Mouse (Mus musculus) adrenal gland, adult 2 months (tissue): ENCODE measurements at regions not wholly inside any gene's neighbourhood (a gene's known extent, or its start where the extent isn't known, plus 50 kb on each side); places are given as distances from the start of the nearest gene placed in this dataset.

ENCODE experiments used
- DNase-seq: peaks from one replicate; pipeline ENCODE4 v3.0.0; 2021

DNA sequence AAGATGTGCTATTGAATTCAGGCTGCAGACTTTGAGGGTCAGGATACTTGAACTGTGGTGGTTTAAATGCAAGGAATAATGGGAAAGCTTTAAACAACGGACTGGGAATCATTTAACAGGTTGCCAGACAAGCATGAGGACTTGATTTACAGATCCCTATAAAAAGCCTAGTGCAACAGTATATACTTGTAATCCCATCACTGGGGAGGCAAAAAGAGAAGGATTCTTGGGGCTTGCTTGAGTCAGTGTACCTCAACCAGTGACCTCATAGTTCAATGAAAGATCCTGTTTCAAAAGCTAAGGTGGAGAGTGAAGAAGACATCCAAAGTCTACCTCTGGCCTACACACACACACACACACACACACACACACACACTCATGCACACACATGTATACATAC is 99.8 kb downstream of the Lrrn1 start:
- no peak for DNase-seq

DNA sequence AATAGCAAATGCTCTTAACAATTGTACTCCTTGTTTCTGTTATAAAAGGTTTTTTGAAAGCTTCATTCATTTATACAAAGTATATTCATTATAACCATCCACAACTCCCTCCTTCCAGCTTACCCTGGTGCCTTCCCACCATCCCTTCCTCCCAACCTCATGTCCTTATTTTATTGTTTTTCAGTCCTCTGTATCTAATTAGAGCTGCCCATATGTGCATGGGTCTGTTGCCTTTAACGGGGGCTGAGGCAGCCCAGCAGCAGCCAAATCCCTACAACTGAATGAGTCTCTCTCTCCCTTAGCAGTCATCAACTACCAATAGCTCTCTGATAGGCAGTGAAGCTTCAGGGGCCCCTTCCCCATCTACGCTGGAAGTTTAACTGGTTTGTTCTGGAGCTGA is 116.2 kb downstream of the Lrrn1 start:
- no peak for DNase-seq

DNA sequence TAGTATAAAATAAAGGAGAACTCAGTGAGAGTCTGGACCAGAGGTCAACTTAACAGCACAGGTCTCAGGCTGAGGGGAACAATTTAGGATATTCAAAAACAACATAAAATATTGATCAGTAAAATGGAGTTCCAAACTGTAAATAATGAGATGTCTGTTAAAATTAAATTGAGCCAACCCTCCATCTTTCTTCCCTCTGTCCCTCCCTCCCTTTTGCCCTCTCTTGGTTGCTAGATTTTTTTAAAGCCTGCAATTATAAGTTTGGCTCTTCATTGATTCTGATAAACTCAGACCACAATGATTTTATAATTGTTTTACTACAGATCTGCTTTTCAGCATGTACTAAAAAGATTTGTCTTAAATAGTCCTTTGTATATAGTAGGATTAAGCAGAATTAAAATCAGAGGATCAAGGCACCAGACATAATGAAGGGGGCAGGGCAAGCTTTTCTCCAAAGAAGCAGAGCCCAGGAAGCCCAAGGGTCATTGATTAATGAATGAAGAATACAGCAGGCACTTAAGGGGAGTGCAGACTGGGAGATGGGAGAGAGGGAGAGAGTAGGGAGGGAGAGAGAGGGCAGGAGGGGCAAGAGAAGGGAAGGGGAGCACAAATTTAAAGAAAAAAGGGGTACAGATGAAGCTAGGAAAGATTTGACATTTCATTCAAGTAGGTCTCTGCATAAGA is 124.4 kb downstream of the Lrrn1 start:
- no peak for DNase-seq

DNA sequence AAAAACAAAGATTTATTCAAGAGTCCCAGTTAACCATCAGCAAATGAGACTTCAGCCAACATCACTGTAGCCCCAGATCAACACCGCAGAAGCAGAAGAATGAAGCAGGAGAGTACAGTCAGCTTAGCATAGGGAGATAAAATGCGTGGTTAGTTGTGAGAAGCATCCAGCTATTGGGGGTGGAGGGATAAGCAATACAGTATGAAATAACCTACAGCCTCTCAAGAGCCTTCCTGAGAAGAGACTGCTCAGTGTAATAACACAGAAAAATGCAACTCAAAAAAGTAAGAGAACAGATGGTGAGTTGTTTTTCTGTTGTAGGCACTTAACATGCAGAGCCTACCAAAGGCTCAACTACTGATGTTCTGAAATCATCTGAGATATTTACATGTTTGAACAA is 128.2 kb downstream of the Lrrn1 start:
- no peak for DNase-seq

DNA sequence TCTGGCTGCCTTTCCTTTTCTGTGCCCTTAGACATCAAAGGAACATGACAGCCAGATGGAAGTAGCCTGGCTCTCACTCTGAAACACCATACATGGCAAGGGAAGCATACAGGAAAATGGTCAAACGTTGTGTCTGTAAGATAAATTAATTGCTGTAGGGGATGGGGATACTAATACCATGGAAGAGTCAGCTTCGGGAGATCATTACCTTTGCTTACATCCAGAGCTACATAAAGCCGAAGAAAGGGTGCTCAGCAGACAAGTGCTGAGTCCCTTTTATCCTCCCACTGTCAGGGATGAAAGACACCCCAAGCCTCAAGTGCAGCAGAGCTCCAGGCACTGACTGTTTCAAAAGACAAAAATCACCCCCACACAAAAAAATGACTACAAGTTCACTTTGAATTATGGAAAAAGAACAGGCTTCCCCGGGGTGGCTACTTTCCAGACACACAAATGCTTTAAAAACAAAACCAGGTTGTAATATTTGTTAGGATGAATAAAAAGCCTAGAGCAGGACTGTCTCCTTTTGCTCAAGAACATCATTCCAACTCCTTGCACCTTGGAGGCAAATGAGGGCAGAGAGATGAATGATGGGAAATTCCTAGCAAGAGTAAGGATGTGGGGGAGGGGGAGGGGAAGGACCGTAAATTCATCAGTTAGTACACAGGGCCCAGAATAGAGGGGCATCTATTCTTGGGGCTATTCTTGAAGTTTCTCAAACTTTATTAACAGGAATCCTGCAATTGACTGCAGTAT is 131.6 kb downstream of the Lrrn1 start:
- no peak for DNase-seq

DNA sequence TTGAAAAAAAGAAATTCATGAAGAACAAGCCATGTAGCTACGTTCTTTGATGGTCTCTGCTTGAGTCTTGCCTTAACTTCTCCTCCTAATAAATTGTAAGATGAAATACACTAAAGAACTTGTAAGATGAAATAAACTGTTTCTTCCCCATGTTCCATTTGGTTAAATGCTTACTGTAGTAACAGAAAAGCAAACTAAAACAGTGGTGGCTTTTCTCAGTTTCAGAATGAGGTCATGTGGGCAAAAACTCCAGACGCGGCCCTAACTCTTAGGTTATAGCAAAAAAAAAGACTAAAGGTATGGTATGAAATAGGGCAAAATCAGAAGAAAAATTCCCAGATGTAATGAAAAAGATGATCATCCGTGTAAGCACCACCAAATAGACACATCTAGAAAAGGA is 169.7 kb downstream of the Lrrn1 start:
- DNase-seq: no peak

DNA sequence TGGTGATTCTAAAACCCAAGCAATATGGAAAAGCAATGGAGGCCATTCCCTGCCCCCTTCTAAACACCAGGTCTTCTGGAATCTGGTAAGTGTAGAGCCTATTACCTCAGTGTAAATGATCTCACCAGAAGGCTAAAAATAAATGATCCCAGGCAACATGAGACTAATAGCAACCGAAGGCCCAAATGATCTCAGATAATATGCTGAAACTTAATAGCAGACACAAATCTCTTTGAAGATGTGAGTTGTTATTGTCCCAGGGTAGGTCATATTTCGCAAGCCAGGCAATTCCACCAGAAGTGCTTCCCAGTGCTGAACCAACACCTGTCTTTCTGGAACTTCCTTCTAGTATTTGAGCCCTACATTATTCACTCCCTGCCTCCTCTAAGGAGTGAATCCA is 178.6 kb downstream of the Lrrn1 start:
- no peak for DNase-seq

DNA sequence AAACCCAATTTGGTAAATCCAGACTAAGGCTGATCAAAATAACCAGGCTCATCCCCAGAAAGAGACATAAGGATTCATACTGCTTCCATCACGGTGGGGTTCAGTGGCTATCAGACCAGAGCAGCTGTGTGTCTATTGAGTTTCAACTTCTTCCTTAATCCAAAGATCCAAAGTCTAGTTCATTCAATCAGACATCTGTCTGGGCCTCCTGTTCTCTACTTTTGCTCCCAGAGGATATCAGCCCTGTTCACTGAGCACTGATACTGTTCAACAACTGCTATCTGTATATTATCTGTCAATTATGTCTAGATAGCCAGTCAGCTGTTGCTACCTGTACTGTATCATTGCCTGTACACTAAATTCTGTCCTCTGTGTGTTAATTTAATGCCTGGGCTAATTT is 179.0 kb downstream of the Lrrn1 start:
- DNase-seq: no peak

DNA sequence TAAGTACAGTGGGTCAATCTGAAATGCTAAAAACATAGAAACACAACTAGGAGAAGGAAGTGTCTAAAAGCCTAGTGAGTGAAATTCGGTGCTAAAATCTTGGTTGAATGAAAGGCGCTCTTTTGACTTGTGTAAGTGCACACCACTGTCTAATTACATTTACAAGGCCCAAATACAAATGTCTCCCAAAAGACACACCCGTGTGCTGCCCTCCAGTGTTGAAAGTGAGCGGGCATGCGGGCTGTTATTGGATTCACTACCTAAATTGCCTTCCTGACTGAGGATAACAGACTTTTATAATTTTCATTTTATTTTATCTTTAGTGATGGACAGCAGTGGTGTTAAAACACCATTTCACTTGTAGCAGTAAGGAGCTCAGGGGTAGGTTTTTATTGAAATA is 180.8 kb downstream of the Lrrn1 start:
- DNase-seq: no peak

DNA sequence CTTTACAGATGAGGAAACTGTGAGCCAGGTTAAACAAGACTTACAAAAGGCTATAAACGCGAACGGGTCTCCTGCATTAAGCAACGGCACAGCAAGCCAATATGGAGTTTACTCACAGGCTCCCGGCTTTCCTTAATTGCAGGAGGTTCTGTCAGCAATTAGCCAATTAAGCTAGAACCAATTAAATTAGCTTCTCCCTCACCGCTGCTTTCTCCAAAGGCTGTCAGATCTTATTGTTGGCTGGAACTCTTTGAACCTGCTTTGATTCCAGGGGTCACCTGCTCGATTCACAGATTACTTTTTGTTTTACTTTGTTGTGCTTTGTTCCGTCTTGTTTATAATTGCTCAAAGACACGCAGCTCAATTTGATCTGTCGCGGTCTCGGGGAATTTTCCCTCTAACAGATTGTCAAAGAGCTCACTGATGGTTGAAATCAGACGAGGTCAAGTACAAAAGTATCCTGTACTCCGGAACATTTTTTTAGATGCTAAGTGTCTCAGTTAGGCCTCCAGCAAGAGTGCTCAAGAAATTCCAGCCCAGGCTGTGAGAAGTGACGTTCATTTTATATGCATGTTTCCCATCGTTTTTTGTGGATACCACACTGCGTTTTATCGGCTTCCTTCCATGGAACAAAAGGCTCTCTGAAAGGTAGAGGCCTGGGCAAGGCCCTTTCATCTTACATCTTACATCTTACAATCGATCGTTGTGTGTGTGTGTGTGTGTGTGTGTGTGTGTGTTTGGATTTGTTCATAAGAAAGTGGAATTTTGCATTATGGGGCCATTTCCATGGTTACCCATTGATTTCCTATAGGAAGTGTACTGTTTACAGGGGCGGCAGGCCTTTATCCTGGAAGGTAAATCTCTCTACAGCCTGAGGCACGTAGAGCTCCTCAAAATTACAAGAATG is 181.9 kb downstream of the Lrrn1 start:
- no peak for DNase-seq

DNA sequence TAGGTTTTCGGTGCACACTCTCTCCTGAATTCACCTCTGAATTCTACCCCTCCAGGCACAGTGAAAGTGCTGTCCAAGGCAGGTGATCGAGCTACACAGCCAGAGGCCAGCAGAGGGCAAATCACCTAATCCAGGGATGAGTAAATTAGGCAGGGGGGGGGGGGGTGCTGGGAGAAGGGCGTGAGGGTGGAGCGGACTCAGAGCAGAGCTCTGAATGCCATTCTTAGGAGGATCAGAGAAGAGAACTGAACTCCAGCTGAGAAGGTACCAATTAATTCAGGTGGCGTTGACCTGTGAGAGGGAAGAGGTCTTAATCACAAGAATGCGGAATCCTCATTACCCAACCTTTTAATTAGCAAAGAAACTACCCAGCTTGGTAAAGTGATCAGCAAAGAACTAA is 183.5 kb downstream of the Lrrn1 start:
- DNase-seq: no peak

DNA sequence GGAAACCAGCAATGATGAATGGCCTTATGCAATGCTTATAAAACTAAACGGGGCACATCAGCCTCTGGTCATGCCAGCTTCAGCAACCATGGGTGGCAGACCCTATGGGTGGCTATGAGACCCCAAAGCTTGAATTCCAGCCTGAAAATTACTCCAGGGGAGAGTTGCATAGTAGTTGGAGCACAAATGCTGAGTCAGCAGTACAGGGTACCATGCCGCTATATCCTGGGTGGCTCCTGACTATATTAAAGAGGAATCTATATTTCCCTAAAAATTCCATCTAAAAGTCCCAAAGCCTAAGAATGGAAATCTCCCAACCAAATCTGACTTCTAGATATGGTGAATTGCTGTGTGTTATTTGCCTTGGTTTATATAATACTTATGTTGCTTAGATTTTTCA is 187.6 kb downstream of the Lrrn1 start:
- DNase-seq: no peak

DNA sequence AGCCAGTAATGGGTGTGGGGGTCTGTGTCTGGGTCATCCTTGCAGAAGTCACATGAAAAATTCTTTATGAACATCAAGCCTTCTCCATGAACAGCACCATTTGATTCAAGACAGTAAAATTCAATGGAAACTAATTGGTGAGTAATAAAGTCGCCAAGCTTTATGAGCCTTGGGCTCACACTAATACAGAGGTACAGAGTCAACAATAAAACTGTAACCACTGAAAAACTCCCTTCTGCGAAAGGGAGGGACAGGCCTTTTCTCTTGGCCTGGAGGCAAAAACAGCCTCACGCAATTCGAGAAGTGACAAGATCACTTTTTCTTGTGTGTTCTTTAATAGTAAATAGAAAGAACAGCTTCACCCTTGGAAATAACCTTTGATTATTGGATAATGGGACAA is 200.7 kb downstream of the Lrrn1 start:
- DNase-seq: no peak

DNA sequence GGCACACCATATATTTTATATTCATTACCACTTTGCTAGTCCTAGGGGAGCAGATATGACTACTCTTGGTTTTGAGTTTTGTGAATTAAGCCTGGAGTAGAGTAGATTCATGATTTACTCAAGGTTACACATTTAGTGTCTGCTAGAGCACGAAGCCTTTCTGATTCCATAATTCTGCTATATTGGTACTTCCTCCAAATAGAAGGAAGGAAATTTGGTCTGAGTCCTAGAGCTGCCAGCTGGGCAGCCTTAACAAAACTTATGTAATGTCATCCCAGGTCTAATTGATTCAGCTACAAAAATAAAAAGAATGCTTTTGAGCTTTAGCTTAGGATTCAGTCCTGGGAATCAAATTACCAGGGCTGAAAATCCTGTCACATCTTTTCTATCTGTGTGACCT is 205.2 kb downstream of the Lrrn1 start:
- no peak for DNase-seq

DNA sequence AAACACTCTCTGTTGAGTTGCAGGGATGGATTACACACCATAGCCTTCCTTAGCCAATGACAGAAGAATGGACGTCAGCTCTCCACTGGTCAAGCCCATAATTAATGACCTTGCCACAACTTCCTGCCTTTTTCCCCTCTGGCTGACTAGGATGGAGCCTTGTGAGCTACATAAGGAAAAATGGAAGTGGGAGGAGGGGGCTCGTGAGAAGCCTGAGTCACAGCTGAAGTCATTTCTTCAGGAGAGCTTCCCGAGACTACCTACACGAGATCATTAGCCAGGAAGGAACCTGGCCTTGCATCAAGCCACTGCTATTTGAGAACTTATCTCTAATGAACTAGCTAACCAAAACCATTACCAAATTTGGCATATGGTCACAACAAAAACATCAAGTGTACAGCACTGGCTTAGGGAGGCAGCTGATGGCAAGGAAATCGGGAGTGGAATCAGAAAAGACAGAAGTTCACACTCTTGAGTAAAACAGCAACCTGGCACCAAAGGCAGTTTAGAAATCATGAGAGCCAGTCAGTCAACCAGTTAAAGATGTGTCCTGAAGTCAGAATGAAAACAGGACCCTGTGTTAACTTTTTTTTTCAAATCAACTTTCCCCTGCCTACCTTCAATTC is 219.7 kb downstream of the Lrrn1 start:
- no peak for DNase-seq

DNA sequence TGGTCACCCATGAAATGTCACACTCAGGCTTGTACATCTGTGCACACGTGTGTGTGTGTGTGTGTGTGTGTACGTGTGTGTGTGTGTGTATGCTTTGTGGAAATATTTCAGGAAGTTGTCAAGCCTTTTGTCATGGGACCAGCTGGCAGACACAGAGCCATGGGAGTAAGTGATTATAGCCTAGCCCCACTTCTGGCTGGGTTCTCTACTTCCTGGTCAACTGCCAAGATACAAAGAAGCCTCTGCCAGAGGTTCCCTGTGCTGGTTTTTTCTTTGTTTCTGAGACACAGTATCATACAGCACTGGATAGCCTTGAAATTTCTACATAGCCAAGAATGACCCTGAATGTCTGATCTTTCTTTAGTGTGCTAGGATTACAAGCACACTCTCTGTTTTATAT is 220.2 kb downstream of the Lrrn1 start:
- DNase-seq: peak; percentile 21

DNA sequence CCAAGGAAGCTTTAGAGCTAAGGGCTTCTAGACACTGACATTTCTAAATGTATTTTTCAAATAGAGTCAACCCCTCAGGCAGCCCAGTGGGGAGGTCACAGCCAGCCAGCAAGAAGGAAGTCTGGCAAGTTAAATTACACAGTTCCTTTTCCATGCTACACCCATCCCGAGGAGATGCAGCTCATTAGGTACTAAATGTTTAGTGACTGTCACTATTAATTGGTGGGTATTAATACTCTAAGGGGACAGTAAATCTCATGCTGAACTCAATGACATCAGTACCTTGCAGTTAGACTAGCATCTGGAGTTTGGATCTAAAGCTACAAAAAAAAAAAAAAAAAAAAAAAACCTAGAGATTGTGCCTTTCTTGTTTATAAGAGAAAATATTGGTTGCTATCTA is 222.6 kb downstream of the Lrrn1 start:
- no peak for DNase-seq

DNA sequence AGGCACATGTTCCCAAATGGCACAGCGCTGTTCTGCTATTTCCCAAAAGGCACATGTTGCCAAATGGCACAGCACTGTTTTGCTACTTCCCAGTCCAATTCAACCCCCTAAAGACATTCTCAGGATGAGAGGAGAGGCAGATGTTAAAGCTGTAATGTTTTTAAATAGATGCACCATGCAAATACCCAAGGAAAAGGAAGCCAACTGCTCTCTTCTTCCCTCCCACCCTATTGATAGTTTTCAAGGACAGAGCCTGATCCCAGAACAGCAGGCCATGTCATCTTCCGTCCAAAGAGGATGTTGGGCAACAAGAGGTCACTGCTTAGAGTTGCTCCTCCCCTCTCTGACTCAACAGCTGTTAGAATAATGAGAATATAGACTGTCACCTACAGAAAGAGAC is 225.6 kb downstream of the Lrrn1 start:
- no peak for DNase-seq

DNA sequence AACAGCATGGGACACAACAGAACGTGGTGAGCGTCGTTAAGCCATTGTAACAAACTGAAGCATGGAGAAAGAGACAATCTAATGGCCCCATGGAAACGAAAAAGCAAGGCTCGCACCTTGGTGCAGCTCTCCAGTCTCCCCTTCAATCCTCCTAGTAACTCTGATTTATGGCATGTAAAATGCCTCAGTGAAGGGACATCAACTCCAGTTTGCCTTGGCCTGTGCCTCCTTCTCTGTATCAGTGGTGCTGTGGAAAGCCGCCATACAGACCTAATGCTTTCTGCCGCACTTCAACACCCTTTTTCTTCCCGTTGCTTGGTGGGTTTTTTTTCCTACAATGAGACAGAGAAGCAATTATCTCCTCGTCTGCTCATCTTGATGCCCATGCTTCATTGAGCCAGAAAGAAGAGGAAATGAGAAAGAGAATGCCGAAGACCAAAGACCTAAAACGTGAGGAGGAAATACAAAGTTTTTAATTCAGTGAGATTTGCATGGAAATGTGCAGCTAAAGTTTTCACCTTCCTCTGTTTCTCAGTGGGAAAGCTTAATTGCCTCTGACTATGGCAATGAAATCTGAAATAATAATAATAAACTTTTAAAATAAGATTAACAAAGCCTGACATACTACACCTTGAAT is 241.4 kb downstream of the Lrrn1 start:
- DNase-seq: no peak

DNA sequence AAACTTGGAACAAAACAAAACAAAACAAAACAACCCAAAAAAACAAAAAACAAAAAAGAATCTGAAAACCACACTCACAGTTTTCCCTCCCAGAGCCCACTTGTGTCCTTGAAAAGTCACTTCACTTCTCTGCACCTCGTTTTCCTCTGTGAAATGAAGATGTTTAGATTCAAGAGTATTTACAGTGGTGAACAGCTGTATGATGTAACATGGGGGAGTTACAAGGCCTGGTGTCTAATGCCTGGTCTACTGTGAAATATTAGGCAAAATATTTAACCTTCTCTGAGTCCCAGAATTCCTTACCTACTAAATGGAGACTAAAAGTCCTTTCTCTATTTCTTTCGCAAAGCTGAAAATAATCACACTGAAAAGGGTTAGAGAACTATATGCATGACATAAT is 255.4 kb downstream of the Lrrn1 start:
- DNase-seq: no peak

DNA sequence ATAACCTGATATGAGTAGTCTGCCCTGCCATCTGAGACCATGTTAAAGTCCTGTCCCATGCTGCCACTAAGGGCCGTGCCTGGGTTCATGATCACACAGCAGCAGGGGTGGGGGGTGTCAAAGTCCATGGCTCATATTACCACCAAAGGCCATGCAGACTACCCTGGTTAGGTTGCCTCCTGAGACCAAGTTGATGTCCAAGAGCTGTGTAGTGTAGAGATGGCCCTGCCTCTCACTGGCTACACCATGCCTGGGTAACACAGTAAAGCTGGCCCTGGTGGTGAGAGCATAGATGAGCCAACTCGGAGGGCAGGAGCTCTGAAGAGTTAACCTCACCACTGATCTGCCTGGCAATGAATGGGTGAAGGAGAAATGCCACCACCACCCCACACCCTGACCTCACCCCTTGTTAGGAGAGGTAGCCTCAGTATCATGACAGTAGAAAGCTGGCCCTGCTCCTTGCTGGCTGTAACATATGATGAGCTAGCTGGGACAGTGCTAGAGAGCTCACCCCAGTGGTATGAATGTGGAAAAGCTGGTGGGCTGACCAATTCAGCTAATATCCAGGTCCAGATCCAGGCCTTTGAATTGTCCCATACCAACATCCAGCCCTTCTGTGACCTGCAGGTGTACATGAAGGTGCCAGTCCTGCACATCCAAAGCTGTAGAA is 258.8 kb downstream of the Lrrn1 start:
- no peak for DNase-seq

DNA sequence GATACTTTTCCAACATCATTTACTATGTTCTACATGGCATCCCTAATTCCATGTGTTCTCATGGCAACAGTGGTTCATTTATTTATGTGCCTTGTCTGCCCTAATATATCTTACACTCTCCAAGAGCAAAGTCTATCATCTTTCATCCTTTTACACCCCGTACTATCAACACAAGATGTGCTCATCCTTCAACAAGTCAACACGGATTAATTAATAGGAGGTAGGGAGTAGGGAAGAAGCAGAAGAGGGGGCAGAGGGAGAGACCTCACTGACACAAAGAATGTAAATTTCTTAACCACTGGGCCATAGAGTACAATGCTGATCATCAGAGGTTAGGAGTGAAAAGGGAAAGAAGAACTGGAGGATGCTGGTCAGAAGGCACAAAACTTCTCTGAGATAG is 267.0 kb upstream of the Setmar start:
- DNase-seq: no peak
